Mouse (Mus musculus) limb, embryonic 14.5 days (tissue): ENCODE data around the gene Brca1. TPM values are rescaled to one million over a fixed set of nuclear protein-coding genes. Genes with fewer than 3 reads are reported as not detected.

Experiments used
- ATAC-seq: fragments of 200-750 bp; cut with Nextera tagmentation; 2 replicates; pipeline ENCODE4 v1.8.0; 2017; ENCODE audit warnings: low read depth, moderate number of reproducible peaks, moderate TSS enrichment; ENCODE audit not compliant: low FRiP score
- DNase-seq: peaks from one replicate; pipeline ENCODE4 v3.0.0-alpha.2; 2015; ENCODE audit warnings: low spot score
- H3K27ac ChIP-seq: fragments of 300-500 bp; sonication (generic); replicated peaks from 2 replicates; pipeline ENCODE4 v1.5.1; 2014; ENCODE audit warnings: low read depth, mild to moderate bottlenecking, low read length, moderate library complexity, mixed read lengths
- H3K27me3 ChIP-seq: fragments of 300-500 bp; sonication (generic); 2 replicates; pipeline ENCODE4 v1.6.1; 2014; ENCODE audit warnings: low read length, mixed read lengths; ENCODE audit not compliant: control insufficient read depth, insufficient read depth
- H3K36me3 ChIP-seq: fragments of 300-500 bp; sonication (generic); 2 replicates; pipeline ENCODE4 v1.6.1; 2014; ENCODE audit warnings: mild to moderate bottlenecking, low read length, moderate library complexity, mixed read lengths; ENCODE audit not compliant: control insufficient read depth, insufficient read depth
- H3K4me1 ChIP-seq: fragments of 300-500 bp; sonication (generic); 2 replicates; pipeline ENCODE4 v1.6.1; 2014; ENCODE audit warnings: antibody characterized with exemption, low read length, mixed read lengths; ENCODE audit not compliant: control insufficient read depth, insufficient read depth
- H3K4me2 ChIP-seq: fragments of 300-500 bp; sonication (generic); replicated peaks from 2 replicates; pipeline ENCODE4 v1.6.1; 2014; ENCODE audit warnings: low read depth, mild to moderate bottlenecking, low read length, moderate library complexity; ENCODE audit not compliant: severe bottlenecking
- H3K4me3 ChIP-seq: fragments of 300-500 bp; sonication (generic); replicated peaks from 2 replicates; pipeline ENCODE4 v1.5.1; 2014; ENCODE audit warnings: low read length
- H3K9ac ChIP-seq: fragments of 300-500 bp; sonication (generic); 2 replicates; pipeline ENCODE4 v1.6.1; 2014; ENCODE audit warnings: mild to moderate bottlenecking, low read depth, low read length, moderate library complexity; ENCODE audit not compliant: severe bottlenecking
- H3K9me3 ChIP-seq: fragments of 300-500 bp; sonication (generic); 2 replicates; pipeline ENCODE4 v1.6.1; 2016; ENCODE audit warnings: low read length; ENCODE audit not compliant: control insufficient read depth
- POLR2A ChIP-seq: fragments of 200-500 bp; IDR thresholded peaks from 2 replicates; pipeline ENCODE4 v1.8.0; 2012; ENCODE audit warnings: inconsistent platforms, mild to moderate bottlenecking, moderate library complexity, borderline replicate concordance; ENCODE audit not compliant: insufficient read depth, insufficient read length; ENCODE audit errors: extremely low read depth
- WGBS: fragments of 180-500 bp; shearing (Covaris S2); extraction: QIAGEN DNeasy Blood & Tissue Kit; methylation state at CpG from one replicate; pipeline ENCODE4 v1.1.7; 2014; 5-methylcytosine and 5-hydroxymethylcytosine counted together
- polyA plus RNA-seq, 2 experiments: library from polyadenylated mRNA; depleted of rRNA in 1 of 2; stranded (reverse) in 1 of 2; unstranded in 1 of 2; fragments of >200 nt; fragmentation: Nextera tagmentation in 1 of 2; extraction: Ambion mirVana in 1 of 2; gene quantifications; 2 replicates each; pipeline versions ENCODE4 v1.2.1 to v1.2.3; 2012 to 2014

The Brca1 gene
- polyA plus RNA-seq, 2 experiments = 9.9 to 11.6 TPM

- no peaks in the 10 kb centered on the region for H3K4me1 ChIP-seq
- TF ChIP-seq POLR2A = no peak
- H3K27ac ChIP-seq = no peak overlapping the region
- no peaks in the 10 kb centered on the region for H3K9me3 ChIP-seq
- no peak overlapping the region for H3K4me2 ChIP-seq
- ATAC-seq = no peak
- no peak overlapping the region for H3K4me3 ChIP-seq
- no peak overlapping the region for H3K9ac ChIP-seq
- DNase-seq = no peak
- 81% methylated on average over 5 of the region's 5 CpGs for WGBS
- peaks cover 22% of the 10 kb centered on the region for H3K36me3 ChIP-seq
- H3K27me3 ChIP-seq = no peaks in the 10 kb centered on the region
Observed at GRCm38 (mm10) chr11:101518937-101519336, 32.8 kb downstream of the Brca1 start.

GRCm38 (mm10) chr11:101507090-101507489, 44.7 kb downstream of the Brca1 start:
- no peak for ATAC-seq
- H3K27me3 ChIP-seq = no peaks in the 10 kb centered on the region
- DNase-seq = no peak
- H3K27ac ChIP-seq = no peak overlapping the region
- no peak overlapping the region for H3K4me3 ChIP-seq
- H3K4me2 ChIP-seq = no peak overlapping the region
- peaks cover 35% of the 10 kb centered on the region for H3K36me3 ChIP-seq
- no peaks in the 10 kb centered on the region for H3K9me3 ChIP-seq
- H3K4me1 ChIP-seq = no peaks in the 10 kb centered on the region
- no peak for TF ChIP-seq POLR2A
- H3K9ac ChIP-seq = no peak overlapping the region
- 90% methylated on average over 7 of the region's 7 CpGs for WGBS

GRCm38 (mm10) chr11:101506269-101506780, 45.4 kb downstream of the Brca1 start:
- TF ChIP-seq POLR2A = no peak

GRCm38 (mm10) chr11:101486126-101486525, 65.6 kb downstream of the Brca1 start:
- H3K9me3 ChIP-seq = no peaks in the 10 kb centered on the region
- peaks cover 14% of the 10 kb centered on the region for H3K36me3 ChIP-seq
- ATAC-seq = no peak
- no peak for DNase-seq
- no peak overlapping the region for H3K4me3 ChIP-seq
- no peak overlapping the region for H3K27ac ChIP-seq
- no peak for TF ChIP-seq POLR2A
- no peak overlapping the region for H3K4me2 ChIP-seq
- no peak overlapping the region for H3K9ac ChIP-seq
- H3K27me3 ChIP-seq = no peaks in the 10 kb centered on the region
- 71% methylated on average over 6 of the region's 6 CpGs for WGBS
- H3K4me1 ChIP-seq = no peaks in the 10 kb centered on the region

More at GRCm38 (mm10) chr11:101506269-101506780, 45.4 kb downstream of the Brca1 start:
- Histone ChIP-seq H3K4me1 (no peaks in the 10 kb centered on the region), H3K36me3 (peaks cover 35% of the 10 kb centered on the region), H3K9me3 (no peaks in the 10 kb centered on the region), H3K4me3 (no peak overlapping the region), H3K4me2 (no peak overlapping the region), H3K9ac (no peak overlapping the region), H3K27ac (no peak overlapping the region), H3K27me3 (no peaks in the 10 kb centered on the region)
- DNase-seq (no peak), ATAC-seq (no peak)
- WGBS = 86% methylated on average over 5 of the region's 5 CpGs

GRCm38 (mm10) chr11:101485509-101486028, 66.2 kb downstream of the Brca1 start:
- H3K4me2 ChIP-seq = no peak overlapping the region
- TF ChIP-seq POLR2A = no peak
- H3K9ac ChIP-seq = no peak overlapping the region
- H3K9me3 ChIP-seq = no peaks in the 10 kb centered on the region
- ATAC-seq (no peak), DNase-seq (no peak)
- H3K4me1 ChIP-seq = no peaks in the 10 kb centered on the region
- no peaks in the 10 kb centered on the region for H3K27me3 ChIP-seq
- 46% methylated on average over 6 of the region's 6 CpGs for WGBS
- H3K4me3 ChIP-seq = no peak overlapping the region
- peaks cover 14% of the 10 kb centered on the region for H3K36me3 ChIP-seq
- H3K27ac ChIP-seq = no peak overlapping the region
